Mouse (Mus musculus): ENCODE measurements at regions not wholly inside any gene's neighbourhood (a gene's known extent, or its start where the extent isn't known, plus 50 kb on each side); places are given as distances from the start of the nearest gene placed in this dataset.
A peak's percentile ranks its signal among the peaks of the same experiment; 100 is the strongest.

DNA sequence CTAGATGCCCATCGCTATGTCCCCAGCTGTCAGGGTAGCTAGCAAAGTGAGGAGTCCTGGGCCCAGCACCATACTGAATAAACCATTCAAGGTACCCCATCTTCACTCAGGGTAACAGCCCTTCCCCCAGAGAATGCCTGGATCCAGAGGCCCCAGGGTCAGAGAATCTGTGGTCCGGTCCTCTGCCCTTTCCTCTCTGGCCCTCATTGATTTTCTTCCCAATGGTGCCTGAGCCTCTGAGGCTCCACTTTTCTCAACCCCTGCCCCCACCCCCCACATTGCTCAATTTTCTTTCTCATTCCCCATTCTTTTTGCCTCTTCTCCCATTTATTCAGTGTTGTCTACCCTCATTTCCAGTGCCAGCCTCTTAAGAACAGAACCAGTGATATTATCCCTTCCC lies 114.5 kb downstream of the Vegfa start:
- no peak overlapping the region for H3K9ac ChIP-seq (replicated peaks; ENCODE audit: low read depth, low read length)
- WGBS, result 96% methylated on average over 2 of the region's 2 CpGs

DNA sequence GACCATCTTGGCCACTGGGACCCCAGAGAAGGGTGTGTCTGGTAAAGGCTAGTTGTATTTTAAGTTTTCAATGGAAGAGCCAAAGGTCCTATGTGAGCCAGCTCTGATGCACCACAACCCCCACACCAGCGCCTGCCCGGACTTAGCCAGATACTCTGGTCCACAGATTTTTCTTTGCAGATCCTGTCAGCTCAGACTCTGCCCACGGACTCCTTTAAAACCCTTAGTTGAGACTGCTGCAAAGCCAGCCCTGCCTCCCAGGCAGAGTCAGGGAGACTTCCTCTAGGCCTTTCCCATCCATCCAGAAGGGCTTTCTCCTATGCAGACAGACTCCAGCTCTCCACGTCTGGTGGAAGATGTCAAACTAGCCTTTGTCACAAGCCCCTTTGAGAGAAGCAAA lies 115.2 kb downstream of the Vegfa start:
- no peak for ATAC-seq (ENCODE audit: low read depth)
- Histone ChIP-seq H3K27me3 (ENCODE audit: control insufficient read depth, insufficient read depth, low read length) (no peaks in the 10 kb centered on the region), H3K9ac (replicated peaks; ENCODE audit: low read depth, low read length) (no peak overlapping the region), H3K4me3 (ENCODE audit: low read depth, low read length) (no peak overlapping the region), H3K4me1 (ENCODE audit: control insufficient read depth, insufficient read depth, low read length) (no peaks in the 10 kb centered on the region), H3K36me3 (ENCODE audit: control insufficient read depth, insufficient read depth, low read length) (no peaks in the 10 kb centered on the region), H3K27ac (ENCODE audit: low read depth, low read length) (no peak overlapping the region), H3K9me3 (ENCODE audit: control insufficient read depth, low read length) (no peaks in the 10 kb centered on the region), H3K4me2 (ENCODE audit: low read depth, low read length) (no peak overlapping the region)
- 81% methylated on average over 4 of the region's 4 CpGs for WGBS

More for the DNA sequence above, 114.5 kb downstream of the Vegfa start:
- Histone ChIP-seq H3K4me3 (ENCODE audit: low read depth, low read length) (no peak overlapping the region), H3K27me3 (ENCODE audit: control insufficient read depth, insufficient read depth, low read length) (no peaks in the 10 kb centered on the region), H3K9me3 (ENCODE audit: control insufficient read depth, low read length) (no peaks in the 10 kb centered on the region), H3K4me2 (ENCODE audit: low read depth, low read length) (no peak overlapping the region), H3K4me1 (ENCODE audit: control insufficient read depth, insufficient read depth, low read length) (no peaks in the 10 kb centered on the region), H3K27ac (ENCODE audit: low read depth, low read length) (no peak overlapping the region), H3K36me3 (ENCODE audit: control insufficient read depth, insufficient read depth, low read length) (no peaks in the 10 kb centered on the region)
- ATAC-seq (ENCODE audit: low read depth), result no peak

DNA sequence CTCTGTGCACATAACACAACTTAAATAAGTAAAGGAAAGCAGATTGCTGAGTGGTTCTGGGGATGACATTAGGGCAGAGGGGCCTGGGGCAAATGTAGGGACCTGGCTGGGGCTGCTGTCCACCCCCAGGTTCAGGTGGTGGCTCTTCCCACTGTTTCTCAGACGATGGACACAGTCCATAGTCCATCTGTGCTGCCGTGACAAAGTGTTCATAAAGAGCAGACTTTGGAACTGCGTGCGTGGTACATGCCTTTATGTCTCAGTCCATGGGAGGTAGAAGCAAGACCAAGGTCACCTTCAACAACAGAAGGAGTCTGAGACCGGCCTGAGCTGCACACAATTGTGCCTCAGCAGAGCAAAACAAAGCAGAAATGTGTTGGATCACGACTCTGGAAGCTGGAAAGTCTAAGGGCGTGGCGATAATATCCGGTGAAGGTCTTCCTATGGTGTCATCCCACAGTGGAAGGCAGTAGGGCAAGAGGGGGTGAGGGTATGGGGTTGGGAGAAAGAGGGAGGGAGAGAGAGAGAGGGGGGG lies 117.4 kb downstream of the Vegfa start:
- 87% methylated on average over 9 of the region's 9 CpGs for WGBS
- Histone ChIP-seq H3K27ac (ENCODE audit: low read depth, low read length) (no peak overlapping the region), H3K27me3 (ENCODE audit: control insufficient read depth, insufficient read depth, low read length) (no peaks in the 10 kb centered on the region), H3K9ac (replicated peaks; ENCODE audit: low read depth, low read length) (no peak overlapping the region), H3K36me3 (ENCODE audit: control insufficient read depth, insufficient read depth, low read length) (no peaks in the 10 kb centered on the region), H3K4me2 (ENCODE audit: low read depth, low read length) (no peak overlapping the region), H3K4me3 (ENCODE audit: low read depth, low read length) (no peak overlapping the region), H3K9me3 (ENCODE audit: control insufficient read depth, low read length) (no peaks in the 10 kb centered on the region), H3K4me1 (ENCODE audit: control insufficient read depth, insufficient read depth, low read length) (no peaks in the 10 kb centered on the region)
- ATAC-seq (ENCODE audit: low read depth), result no peak

DNA sequence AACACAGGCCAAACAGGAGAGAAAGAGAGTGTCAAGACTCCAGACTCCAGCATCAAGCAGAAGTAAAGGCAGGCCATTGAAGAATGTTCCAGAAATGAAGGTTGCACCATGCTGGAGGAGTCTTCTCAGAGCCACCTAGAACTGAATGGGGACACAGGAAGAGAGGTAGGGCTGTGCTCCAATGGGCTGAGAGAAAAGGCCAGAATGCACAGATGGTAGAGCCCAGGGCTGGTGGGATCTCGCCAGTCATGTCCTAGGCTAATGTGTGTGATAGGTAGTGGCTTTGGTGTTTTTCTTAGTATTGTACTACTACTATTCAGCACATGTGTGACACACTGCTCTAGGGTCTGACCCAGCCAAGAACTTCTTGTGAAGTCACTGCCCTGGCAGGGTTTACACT lies 117.9 kb downstream of the Vegfa start:
- Histone ChIP-seq H3K4me3 (ENCODE audit: low read depth, low read length) (no peak overlapping the region), H3K36me3 (ENCODE audit: control insufficient read depth, insufficient read depth, low read length) (no peaks in the 10 kb centered on the region), H3K9me3 (ENCODE audit: control insufficient read depth, low read length) (no peaks in the 10 kb centered on the region), H3K27ac (ENCODE audit: low read depth, low read length) (no peak overlapping the region), H3K4me2 (ENCODE audit: low read depth, low read length) (no peak overlapping the region), H3K27me3 (ENCODE audit: control insufficient read depth, insufficient read depth, low read length) (no peaks in the 10 kb centered on the region), H3K4me1 (ENCODE audit: control insufficient read depth, insufficient read depth, low read length) (no peaks in the 10 kb centered on the region), H3K9ac (replicated peaks; ENCODE audit: low read depth, low read length) (no peak overlapping the region)
- ATAC-seq (ENCODE audit: low read depth), result no peak
- 75% methylated on average over 1 of the region's 1 CpGs for WGBS

DNA sequence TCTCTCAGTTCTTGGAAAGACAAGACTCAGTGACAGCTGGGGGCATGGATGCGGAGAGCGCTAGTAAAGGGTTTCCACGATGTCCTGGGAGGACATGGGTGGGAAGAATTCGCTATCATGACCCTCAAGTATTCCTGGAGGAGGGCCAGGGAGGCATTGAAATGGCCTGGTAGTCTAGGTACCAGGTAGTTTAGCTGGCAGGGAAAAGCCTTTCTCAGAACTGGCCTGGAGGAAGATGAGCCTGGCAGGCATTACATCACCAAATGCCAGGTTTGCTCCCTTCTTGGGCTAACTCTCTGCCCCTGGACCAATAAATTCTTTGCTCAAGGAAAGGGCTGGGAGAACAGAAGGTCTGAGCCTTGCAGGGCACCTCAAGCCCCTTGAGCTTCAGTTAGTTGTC lies 118.5 kb downstream of the Vegfa start:
- no peak overlapping the region for H3K4me3 ChIP-seq (ENCODE audit: low read depth, low read length)
- no peak for ATAC-seq (ENCODE audit: low read depth)
- no peak overlapping the region for H3K27ac ChIP-seq (ENCODE audit: low read depth, low read length)
- no peak overlapping the region for H3K9ac ChIP-seq (replicated peaks; ENCODE audit: low read depth, low read length)
- no peaks in the 10 kb centered on the region for H3K27me3 ChIP-seq (ENCODE audit: control insufficient read depth, insufficient read depth, low read length)
- no peak overlapping the region for H3K4me2 ChIP-seq (ENCODE audit: low read depth, low read length)
- H3K9me3 ChIP-seq (ENCODE audit: control insufficient read depth, low read length), result no peaks in the 10 kb centered on the region
- H3K36me3 ChIP-seq (ENCODE audit: control insufficient read depth, insufficient read depth, low read length), result no peaks in the 10 kb centered on the region
- WGBS, result 88% methylated on average over 4 of the region's 4 CpGs
- no peaks in the 10 kb centered on the region for H3K4me1 ChIP-seq (ENCODE audit: control insufficient read depth, insufficient read depth, low read length)

DNA sequence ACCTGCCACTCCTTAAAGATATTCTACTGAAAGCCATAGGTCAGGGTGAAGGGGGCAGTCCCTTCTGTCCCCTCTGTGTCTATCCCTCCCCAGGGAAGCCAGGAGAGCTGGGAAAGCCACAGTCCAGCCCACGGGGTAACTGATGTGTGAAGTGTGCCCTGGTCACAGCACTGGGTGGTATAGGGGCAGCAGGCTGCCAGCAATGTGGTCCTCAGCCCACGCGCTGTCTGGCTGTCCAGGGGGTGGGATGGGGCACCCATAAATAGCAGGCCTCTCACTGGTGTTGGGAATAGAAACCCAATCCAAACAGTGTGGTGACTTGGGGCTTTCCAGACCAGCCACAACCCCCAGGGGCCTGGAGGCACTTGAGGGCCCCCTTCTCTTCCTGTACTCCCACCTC lies 120.0 kb downstream of the Vegfa start:
- Histone ChIP-seq H3K4me2 (ENCODE audit: low read depth, low read length) (no peak overlapping the region), H3K9me3 (ENCODE audit: control insufficient read depth, low read length) (no peaks in the 10 kb centered on the region), H3K27me3 (ENCODE audit: control insufficient read depth, insufficient read depth, low read length) (no peaks in the 10 kb centered on the region), H3K4me3 (ENCODE audit: low read depth, low read length) (no peak overlapping the region), H3K4me1 (ENCODE audit: control insufficient read depth, insufficient read depth, low read length) (0 out of 2 replicates have a peak, but pooled peaks cover 2% of the 10 kb centered on the region), H3K27ac (ENCODE audit: low read depth, low read length) (no peak overlapping the region), H3K36me3 (ENCODE audit: control insufficient read depth, insufficient read depth, low read length) (no peaks in the 10 kb centered on the region), H3K9ac (replicated peaks; ENCODE audit: low read depth, low read length) (no peak overlapping the region)
- 98% methylated on average over 3 of the region's 3 CpGs for WGBS
- ATAC-seq (ENCODE audit: low read depth), result no peak

DNA sequence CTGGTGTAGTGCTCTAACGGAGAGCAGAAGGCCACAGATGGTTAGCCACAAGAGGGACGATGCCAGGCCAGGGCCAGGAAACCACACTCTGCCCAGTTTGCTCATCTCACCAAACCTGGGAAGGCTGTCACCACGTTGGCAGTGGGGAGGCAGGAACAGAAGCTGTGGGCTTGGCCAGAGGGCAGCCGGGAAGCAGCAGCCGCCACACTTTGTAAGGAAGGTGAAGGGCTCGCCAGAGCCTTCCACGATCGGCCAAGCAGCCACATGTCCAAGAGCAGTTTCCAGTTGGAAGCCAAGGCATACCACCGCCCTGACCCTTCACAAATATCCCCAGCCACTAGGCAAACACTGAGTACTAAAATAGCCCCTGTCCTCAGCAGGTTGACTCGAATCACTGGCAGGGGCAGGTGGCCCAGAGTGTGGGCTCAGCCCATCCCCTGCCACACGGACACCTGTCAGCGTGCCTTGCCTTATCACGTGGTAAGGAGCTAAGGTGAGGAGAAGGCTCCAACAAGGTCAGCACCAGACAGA lies 120.9 kb downstream of the Vegfa start:
- no peak for ATAC-seq (ENCODE audit: low read depth)
- Histone ChIP-seq H3K4me2 (ENCODE audit: low read depth, low read length) (no peak overlapping the region), H3K9ac (replicated peaks; ENCODE audit: low read depth, low read length) (no peak overlapping the region), H3K4me1 (ENCODE audit: control insufficient read depth, insufficient read depth, low read length) (0 out of 2 replicates have a peak, but pooled peaks cover 2% of the 10 kb centered on the region), H3K27me3 (ENCODE audit: control insufficient read depth, insufficient read depth, low read length) (no peaks in the 10 kb centered on the region), H3K4me3 (ENCODE audit: low read depth, low read length) (no peak overlapping the region), H3K36me3 (ENCODE audit: control insufficient read depth, insufficient read depth, low read length) (no peaks in the 10 kb centered on the region), H3K9me3 (ENCODE audit: control insufficient read depth, low read length) (no peaks in the 10 kb centered on the region), H3K27ac (ENCODE audit: low read depth, low read length) (no peak overlapping the region)
- 91% methylated on average over 13 of the region's 13 CpGs for WGBS

DNA sequence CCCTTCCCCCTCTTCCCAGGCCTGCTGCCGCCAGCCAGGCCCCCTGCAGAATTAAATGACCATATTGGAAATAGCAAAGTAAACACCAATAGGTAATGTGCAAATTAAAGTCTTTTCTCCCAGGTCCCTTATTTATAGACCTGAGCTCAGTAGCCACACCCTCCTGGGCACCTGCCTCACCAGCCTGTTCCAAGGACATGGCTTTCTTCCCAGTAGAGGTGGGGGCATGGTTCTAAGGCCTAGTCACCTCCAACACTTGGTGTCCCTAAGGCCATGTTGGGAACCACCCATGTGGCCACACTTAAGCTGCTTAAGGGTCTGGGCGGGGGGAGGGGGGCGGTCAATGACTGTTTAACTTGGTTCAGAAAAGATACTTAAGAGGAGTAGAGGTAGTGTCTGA lies 121.9 kb downstream of the Vegfa start:
- no peaks in the 10 kb centered on the region for H3K36me3 ChIP-seq (ENCODE audit: control insufficient read depth, insufficient read depth, low read length)
- H3K4me2 ChIP-seq (ENCODE audit: low read depth, low read length), result no peak overlapping the region
- WGBS, result 87% methylated on average over 3 of the region's 3 CpGs
- no peaks in the 10 kb centered on the region for H3K27me3 ChIP-seq (ENCODE audit: control insufficient read depth, insufficient read depth, low read length)
- H3K9ac ChIP-seq (replicated peaks; ENCODE audit: low read depth, low read length), result no peak overlapping the region
- 0 out of 2 replicates have a peak, but pooled peaks cover 2% of the 10 kb centered on the region for H3K4me1 ChIP-seq (ENCODE audit: control insufficient read depth, insufficient read depth, low read length)
- H3K27ac ChIP-seq (ENCODE audit: low read depth, low read length), result no peak overlapping the region
- no peaks in the 10 kb centered on the region for H3K9me3 ChIP-seq (ENCODE audit: control insufficient read depth, low read length)
- ATAC-seq (ENCODE audit: low read depth), result no peak
- no peak overlapping the region for H3K4me3 ChIP-seq (ENCODE audit: low read depth, low read length)

DNA sequence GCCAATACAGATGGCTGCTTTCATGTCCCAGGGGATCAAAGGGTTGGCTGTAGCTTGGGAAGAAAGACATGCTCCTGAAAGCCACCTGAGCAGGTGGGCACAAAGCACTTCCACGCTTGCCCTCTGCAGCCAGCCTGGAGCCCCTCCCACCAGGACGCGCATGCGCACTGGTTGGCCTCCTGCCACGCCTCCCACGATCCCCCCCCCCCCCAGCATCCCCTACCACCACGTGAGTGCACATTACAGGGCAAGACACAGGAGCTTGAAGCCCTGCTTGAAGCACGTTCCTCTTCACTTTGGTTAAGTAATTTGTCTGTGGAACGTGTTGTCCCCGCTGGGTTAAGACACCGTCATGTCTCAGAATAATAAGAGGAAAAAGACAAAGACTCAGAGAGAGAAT lies 124.6 kb downstream of the Vegfa start:
- Histone ChIP-seq H3K27ac (ENCODE audit: low read depth, low read length) (no peak overlapping the region), H3K4me2 (ENCODE audit: low read depth, low read length) (no peak overlapping the region), H3K4me3 (ENCODE audit: low read depth, low read length) (no peak overlapping the region), H3K36me3 (ENCODE audit: control insufficient read depth, insufficient read depth, low read length) (no peaks in the 10 kb centered on the region), H3K9me3 (ENCODE audit: control insufficient read depth, low read length) (no peaks in the 10 kb centered on the region), H3K9ac (replicated peaks; ENCODE audit: low read depth, low read length) (no peak overlapping the region; the same call in 1 of the 2 replicates), H3K27me3 (ENCODE audit: control insufficient read depth, insufficient read depth, low read length) (no peaks in the 10 kb centered on the region), H3K4me1 (ENCODE audit: control insufficient read depth, insufficient read depth, low read length) (0 out of 2 replicates have a peak, but pooled peaks cover 2% of the 10 kb centered on the region)
- WGBS, result 58% methylated on average over 11 of the region's 11 CpGs
- peak; percentile 31; the same call in 1 of the 2 replicates for ATAC-seq (ENCODE audit: low read depth)
